Mouse (Mus musculus) limb, embryonic 14.5 days (tissue): ENCODE results near the gene Dpm3. TPM values are rescaled to one million over a fixed set of nuclear protein-coding genes. Genes with fewer than 3 reads are reported as not detected.

Experiments used
- ATAC-seq: fragments of 200-750 bp; cut with Nextera tagmentation; 2 replicates; pipeline ENCODE4 v1.8.0; 2017; ENCODE audit warnings: low read depth, moderate number of reproducible peaks, moderate TSS enrichment; ENCODE audit not compliant: low FRiP score
- DNase-seq: peaks from one replicate; pipeline ENCODE4 v3.0.0-alpha.2; 2015; ENCODE audit warnings: low spot score
- H3K27ac ChIP-seq: fragments of 300-500 bp; sonication (generic); replicated peaks from 2 replicates; pipeline ENCODE4 v1.5.1; 2014; ENCODE audit warnings: low read depth, mild to moderate bottlenecking, low read length, moderate library complexity, mixed read lengths
- H3K27me3 ChIP-seq: fragments of 300-500 bp; sonication (generic); 2 replicates; pipeline ENCODE4 v1.6.1; 2014; ENCODE audit warnings: low read length, mixed read lengths; ENCODE audit not compliant: control insufficient read depth, insufficient read depth
- H3K36me3 ChIP-seq: fragments of 300-500 bp; sonication (generic); 2 replicates; pipeline ENCODE4 v1.6.1; 2014; ENCODE audit warnings: mild to moderate bottlenecking, low read length, moderate library complexity, mixed read lengths; ENCODE audit not compliant: control insufficient read depth, insufficient read depth
- H3K4me1 ChIP-seq: fragments of 300-500 bp; sonication (generic); 2 replicates; pipeline ENCODE4 v1.6.1; 2014; ENCODE audit warnings: antibody characterized with exemption, low read length, mixed read lengths; ENCODE audit not compliant: control insufficient read depth, insufficient read depth
- H3K4me2 ChIP-seq: fragments of 300-500 bp; sonication (generic); replicated peaks from 2 replicates; pipeline ENCODE4 v1.6.1; 2014; ENCODE audit warnings: low read depth, mild to moderate bottlenecking, low read length, moderate library complexity; ENCODE audit not compliant: severe bottlenecking
- H3K4me3 ChIP-seq: fragments of 300-500 bp; sonication (generic); replicated peaks from 2 replicates; pipeline ENCODE4 v1.5.1; 2014; ENCODE audit warnings: low read length
- H3K9ac ChIP-seq: fragments of 300-500 bp; sonication (generic); 2 replicates; pipeline ENCODE4 v1.6.1; 2014; ENCODE audit warnings: mild to moderate bottlenecking, low read depth, low read length, moderate library complexity; ENCODE audit not compliant: severe bottlenecking
- H3K9me3 ChIP-seq: fragments of 300-500 bp; sonication (generic); 2 replicates; pipeline ENCODE4 v1.6.1; 2016; ENCODE audit warnings: low read length; ENCODE audit not compliant: control insufficient read depth
- POLR2A ChIP-seq: fragments of 200-500 bp; IDR thresholded peaks from 2 replicates; pipeline ENCODE4 v1.8.0; 2012; ENCODE audit warnings: inconsistent platforms, mild to moderate bottlenecking, moderate library complexity, borderline replicate concordance; ENCODE audit not compliant: insufficient read depth, insufficient read length; ENCODE audit errors: extremely low read depth
- WGBS: fragments of 180-500 bp; shearing (Covaris S2); extraction: QIAGEN DNeasy Blood & Tissue Kit; methylation state at CpG from one replicate; pipeline ENCODE4 v1.1.7; 2014; 5-methylcytosine and 5-hydroxymethylcytosine counted together
- polyA plus RNA-seq, 2 experiments: library from polyadenylated mRNA; depleted of rRNA in 1 of 2; stranded (reverse) in 1 of 2; unstranded in 1 of 2; fragments of >200 nt; fragmentation: Nextera tagmentation in 1 of 2; extraction: Ambion mirVana in 1 of 2; gene quantifications; 2 replicates each; pipeline versions ENCODE4 v1.2.1 to v1.2.3; 2012 to 2014

The Dpm3 gene
- 313 and 432 TPM in 2 replicates for polyA plus RNA-seq (2012; rRNA removed)
- 165 and 173 TPM in 2 replicates for polyA plus RNA-seq (2014; fragmentation: Nextera tagmentation; extraction: Ambion mirVana)

DNA sequence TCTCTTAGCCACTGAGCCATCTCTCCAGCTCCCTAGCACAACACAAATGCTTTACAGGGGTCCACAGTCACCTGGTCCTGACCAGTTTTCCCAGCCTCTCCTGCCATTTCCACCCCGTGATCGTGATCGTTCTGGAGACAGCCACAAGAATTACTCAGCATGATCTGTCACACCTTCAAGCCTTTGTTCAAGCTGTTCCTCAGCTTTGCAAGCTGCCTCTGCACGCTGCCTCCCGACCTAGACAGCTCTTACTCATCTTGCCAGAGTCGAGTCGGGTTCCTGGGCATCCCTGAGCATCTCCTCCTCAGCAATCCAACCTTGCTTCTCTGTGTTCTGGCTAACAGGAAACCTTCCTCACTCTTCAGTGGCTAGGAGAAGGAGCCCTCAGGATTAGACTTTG is at the start of gene Dpm3:
Gene Dpm3 (plus strand): TSS at position 283 of the 400 bp plus-strand sequence.
- Histone ChIP-seq H3K27me3 (no peaks in the 10 kb centered on the region), H3K27ac (no peak within 1 kb of the TSS), H3K4me3 (no peak within 1 kb of the TSS), H3K4me2 (no peak within 1 kb of the TSS), H3K9me3 (no peaks in the 10 kb centered on the region), H3K4me1 (no peaks in the 10 kb centered on the region), H3K36me3 (no peaks in the 10 kb centered on the region), H3K9ac (no peak within 1 kb of the TSS)
- 47% methylated on average over 7 of the region's 7 CpGs for WGBS
- DNase-seq (no peak), ATAC-seq (no peak)
- TF ChIP-seq POLR2A, result no peak

DNA sequence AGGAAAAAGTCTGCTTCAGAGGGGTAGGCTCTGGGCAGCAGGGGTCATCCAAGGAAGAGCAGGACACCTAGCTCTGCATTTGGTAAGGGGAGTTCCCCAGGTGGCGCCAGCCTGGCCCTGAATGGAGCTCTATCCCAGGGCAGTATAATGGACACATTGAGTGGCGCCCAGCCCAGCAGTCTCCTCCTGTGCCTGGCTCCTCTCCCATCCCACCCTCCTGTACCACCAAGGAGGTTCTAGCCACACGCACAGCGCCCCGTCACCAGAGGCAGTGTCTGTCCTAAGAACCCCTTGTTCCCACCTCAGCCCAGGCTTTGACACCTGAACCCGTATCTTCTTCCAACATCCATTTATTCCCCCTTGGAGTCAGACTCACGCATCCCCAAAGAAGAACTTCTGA is 49.4 kb upstream of the Dpm3 start:
- no peak for ATAC-seq
- Histone ChIP-seq H3K4me3 (no peak overlapping the region), H3K9ac (no peak overlapping the region), H3K4me1 (peaks cover 10% of the 10 kb centered on the region), H3K9me3 (no peaks in the 10 kb centered on the region), H3K27ac (no peak overlapping the region), H3K36me3 (peaks cover 55% of the 10 kb centered on the region), H3K27me3 (no peaks in the 10 kb centered on the region), H3K4me2 (no peak overlapping the region)
- DNase-seq, result no peak
- TF ChIP-seq POLR2A, result no peak
- WGBS, result 90% methylated on average over 7 of the region's 7 CpGs

- Histone ChIP-seq H3K36me3 (peaks cover 53% of the 10 kb centered on the region), H3K4me3 (no peak overlapping the region), H3K9ac (no peak overlapping the region), H3K4me2 (no peak overlapping the region), H3K4me1 (peaks cover 11% of the 10 kb centered on the region), H3K27ac (no peak overlapping the region; the same call in 1 of the 2 replicates), H3K27me3 (no peaks in the 10 kb centered on the region), H3K9me3 (no peaks in the 10 kb centered on the region)
- 83% methylated on average over 13 of the region's 13 CpGs for WGBS
- TF ChIP-seq POLR2A, result no peak
- DNase-seq (no peak), ATAC-seq (no peak)
Measured at GRCm38 (mm10) chr3:89210162-89210561, 49.0 kb upstream of the Dpm3 start.

DNA sequence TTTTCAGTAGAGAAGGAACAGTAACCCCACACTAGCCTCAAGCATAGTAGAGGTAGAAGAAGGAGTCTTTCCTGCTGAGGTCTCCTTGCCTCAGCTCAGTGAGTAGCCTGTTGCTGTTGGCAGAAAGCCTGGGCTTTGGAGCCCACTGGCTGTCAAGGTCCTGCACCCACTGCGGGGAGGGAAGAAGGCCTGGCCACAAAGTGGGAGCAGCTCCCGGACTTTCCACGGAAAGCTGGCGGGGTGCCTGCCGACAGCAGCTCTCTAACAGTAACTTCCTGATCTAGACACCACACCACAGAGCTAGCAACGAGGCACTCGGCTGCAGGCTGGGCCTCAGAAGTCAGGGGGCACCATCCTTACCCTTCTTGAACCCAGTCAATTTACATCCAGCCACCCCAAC is 48.4 kb upstream of the Dpm3 start:
- 76% methylated on average over 7 of the region's 7 CpGs for WGBS
- TF ChIP-seq POLR2A, result no peak
- Histone ChIP-seq H3K4me2 (no peak overlapping the region), H3K9ac (no peak overlapping the region), H3K4me1 (peaks cover 16% of the 10 kb centered on the region), H3K27ac (peak overlapping the region; percentile 8; the same call in 1 of the 2 replicates), H3K4me3 (no peak overlapping the region), H3K9me3 (no peaks in the 10 kb centered on the region), H3K36me3 (peaks cover 49% of the 10 kb centered on the region), H3K27me3 (no peaks in the 10 kb centered on the region)
- no peak for ATAC-seq
- DNase-seq, result peak; percentile 23

- peak overlapping the region; percentile 99 for H3K27ac ChIP-seq
- peak overlapping the region; percentile 85 for H3K4me3 ChIP-seq
- WGBS, result 0% methylated on average over 66 of the region's 69 CpGs
- H3K36me3 ChIP-seq, result peaks cover 17% of the 10 kb centered on the region
- peak; percentile 95 for DNase-seq
- peaks cover 20% of the 10 kb centered on the region for H3K4me1 ChIP-seq
- no peaks in the 10 kb centered on the region for H3K9me3 ChIP-seq
- H3K4me2 ChIP-seq, result peak overlapping the region; percentile 86
- ATAC-seq, result peak; percentile 92
- 0 out of 2 replicates have a peak, but pooled peaks have one; percentile 57 for TF ChIP-seq POLR2A
- H3K27me3 ChIP-seq, result no peaks in the 10 kb centered on the region
- peak overlapping the region; percentile 90 for H3K9ac ChIP-seq
Measured at GRCm38 (mm10) chr3:89213803-89214530, 45.2 kb upstream of the Dpm3 start.
